Mouse (Mus musculus) left cerebral cortex, postnatal 10 days (tissue): ENCODE measurements around the gene Vstm2a. TPM values are rescaled to one million over a fixed set of nuclear protein-coding genes. Genes with fewer than 3 reads are reported as not detected.

Experiments
- DNase-seq, 2 experiments: peaks; one replicate each; pipeline ENCODE4 v3.0.0; 2021 to 2022; ENCODE audit warnings: low spot score in 2 of 2, mixed read lengths in 1 of 2; ENCODE audit errors: extremely low spot score in 1 of 2
- intact Hi-C: fragments of 180-260 bp; cut with DNase I; formaldehyde crosslinking; loops from one replicate; pipeline ENCODE4 v1.15.1; 2025
- total RNA-seq, 2 experiments: library from RNA; stranded (reverse); gene quantifications; 2 replicates each; pipeline ENCODE4 v1.2.3; 2021

Vstm2a gene
- total RNA-seq, 2 experiments from 2014 or later, result 142 to 145 TPM

DNA sequence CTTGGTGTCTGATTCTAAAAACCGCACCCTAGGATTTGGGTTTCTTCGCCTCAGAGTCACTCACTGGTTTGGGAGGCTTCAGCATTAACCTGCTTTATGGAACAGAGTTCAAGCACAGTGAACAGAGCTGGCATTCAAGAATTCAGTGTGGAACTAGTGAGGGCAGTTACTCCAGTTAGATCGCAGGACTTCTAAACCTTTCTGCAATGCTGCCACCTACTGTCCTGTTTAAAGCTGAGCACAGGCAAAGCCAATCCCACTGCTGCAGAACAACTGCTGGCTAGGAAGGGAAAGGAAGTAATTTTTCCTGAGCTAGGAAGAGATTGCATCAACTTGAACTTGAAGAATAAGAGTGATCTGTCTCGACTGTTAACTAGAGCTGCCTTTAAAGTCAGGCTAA is 155.1 kb downstream of the Vstm2a start:
- peak; percentile 32 to 72 for DNase-seq
- intact Hi-C loops, result loop anchor here (5.0 kb wide), 1 partner anchor 150 kb away; no protein-coding TSS in a partner anchor

DNA sequence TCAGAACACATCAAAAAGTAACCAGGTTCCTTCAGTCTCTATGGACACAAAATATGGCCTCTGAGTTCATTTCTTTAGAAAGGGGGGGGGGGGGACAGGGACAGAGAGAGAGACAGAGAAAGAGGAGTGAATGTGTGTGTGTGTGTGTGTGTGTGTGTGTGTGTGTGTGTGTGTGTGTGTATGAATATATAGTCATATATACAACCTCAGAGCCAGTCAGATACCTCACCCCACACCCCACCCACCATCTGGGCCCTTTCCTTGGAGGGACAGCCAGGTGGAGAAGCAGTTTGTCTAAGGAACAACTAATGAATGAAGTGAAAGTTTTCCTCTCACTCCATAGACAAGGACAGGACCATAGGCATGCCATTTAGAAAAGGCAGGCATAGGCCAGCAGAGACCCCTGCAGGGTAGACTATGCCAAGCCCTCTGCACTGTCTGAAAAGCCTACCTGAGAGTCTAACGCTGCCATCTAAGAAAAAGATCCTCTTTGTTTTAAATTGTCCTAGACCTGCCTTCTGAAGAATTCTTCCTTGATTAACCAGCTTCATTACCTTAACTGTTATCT is 155.6 kb downstream of the Vstm2a start:
- no peak for DNase-seq
- intact Hi-C loops, result loop anchor here (5.0 kb wide), 1 partner anchor 151 kb away; no protein-coding TSS in a partner anchor

DNA sequence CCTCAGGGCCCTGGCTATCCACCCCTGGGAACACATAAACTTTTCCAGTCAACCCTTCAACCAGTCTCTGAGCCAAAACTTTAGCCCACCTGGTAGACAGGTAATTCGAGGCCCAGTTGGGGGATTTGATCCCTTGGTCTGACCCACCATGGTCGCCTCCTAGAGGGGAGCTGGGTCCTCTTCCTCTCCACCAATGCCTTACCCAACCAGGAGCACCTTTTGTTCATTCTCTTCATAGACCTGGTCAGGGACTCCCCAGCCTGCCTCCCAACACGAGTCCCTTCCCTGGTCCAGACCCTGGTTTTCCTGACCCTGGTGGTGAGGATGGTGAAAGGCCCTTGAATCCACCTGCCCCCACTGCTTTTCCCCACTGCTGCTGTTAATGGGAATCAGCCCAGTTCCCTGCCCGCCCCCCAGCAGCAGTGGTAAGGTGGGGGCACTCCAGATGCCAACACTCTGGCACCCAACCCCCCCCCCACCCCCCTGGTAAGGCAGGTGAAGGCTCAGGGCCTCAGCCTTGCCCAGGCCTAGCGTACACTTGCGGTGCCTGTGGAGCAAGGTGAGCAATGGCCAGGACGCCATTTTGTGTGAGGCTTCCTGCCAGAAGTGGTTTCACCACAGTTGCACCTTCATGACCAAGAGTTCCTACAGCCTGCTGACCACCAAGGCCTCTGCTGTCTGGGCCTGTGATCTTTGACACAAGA is 182.2 kb downstream of the Vstm2a start:
- intact Hi-C loops, result no loop called here
- DNase-seq, result no peak
